Mouse (Mus musculus) midbrain, embryonic 13.5 days (tissue): Measurements from ENCODE around the gene Gm14692. TPM values are rescaled to one million over a fixed set of nuclear protein-coding genes. Genes with fewer than 3 reads are reported as not detected.
"Not testable (repeated sequence)": the region's sequence is repeated elsewhere in the genome, so short reads cannot be mapped to it uniquely, and the experiment has no call there.

ENCODE experiments used
- ATAC-seq: fragments of 200-750 bp; cut with Nextera tagmentation; 2 replicates; pipeline ENCODE4 v1.8.0; 2017; ENCODE audit warnings: mild to moderate bottlenecking, moderate TSS enrichment, moderate library complexity
- H3K27ac ChIP-seq: fragments of 300-500 bp; sonication (generic); 2 replicates; pipeline ENCODE4 v1.5.1; 2015; ENCODE audit warnings: inconsistent platforms, mild to moderate bottlenecking, moderate library complexity
- H3K27me3 ChIP-seq: fragments of 300-500 bp; sonication (generic); 2 replicates; pipeline ENCODE4 v1.6.1; 2015; ENCODE audit warnings: mild to moderate bottlenecking, inconsistent platforms
- H3K36me3 ChIP-seq: fragments of 300-500 bp; sonication (generic); 2 replicates; pipeline ENCODE4 v1.6.1; 2015; ENCODE audit warnings: mild to moderate bottlenecking, inconsistent platforms
- H3K4me1 ChIP-seq: fragments of 300-500 bp; sonication (generic); replicated peaks from 2 replicates; pipeline ENCODE4 v1.6.1; 2015; ENCODE audit warnings: inconsistent platforms
- H3K4me2 ChIP-seq: fragments of 300-500 bp; sonication (generic); replicated peaks from 2 replicates; pipeline ENCODE4 v1.6.1; 2015; ENCODE audit warnings: moderate library complexity, mild to moderate bottlenecking, inconsistent platforms
- H3K4me3 ChIP-seq: fragments of 300-500 bp; sonication (generic); replicated peaks from 2 replicates; pipeline ENCODE4 v1.5.1; 2015; ENCODE audit warnings: mild to moderate bottlenecking, inconsistent platforms
- H3K9ac ChIP-seq: fragments of 300-500 bp; sonication (generic); replicated peaks from 2 replicates; pipeline ENCODE4 v1.6.1; 2015; ENCODE audit warnings: mild to moderate bottlenecking, inconsistent platforms
- H3K9me3 ChIP-seq: fragments of 300-500 bp; sonication (generic); 2 replicates; pipeline ENCODE4 v1.6.1; 2016; ENCODE audit warnings: mild to moderate bottlenecking, inconsistent platforms
- WGBS: fragments of 180-500 bp; shearing (Covaris S2); methylation state at CpG from one replicate; pipeline ENCODE4 v1.1.7; 2015; 5-methylcytosine and 5-hydroxymethylcytosine counted together
- polyA plus RNA-seq: library from polyadenylated mRNA; unstranded; fragments of >200 nt; fragmentation: Nextera tagmentation; extraction: Ambion mirVana; gene quantifications from 2 replicates; pipeline ENCODE4 v1.2.1, GENCODE M21; 2015

Gm14692 gene
- polyA plus RNA-seq, result not detected in 2 replicates

DNA sequence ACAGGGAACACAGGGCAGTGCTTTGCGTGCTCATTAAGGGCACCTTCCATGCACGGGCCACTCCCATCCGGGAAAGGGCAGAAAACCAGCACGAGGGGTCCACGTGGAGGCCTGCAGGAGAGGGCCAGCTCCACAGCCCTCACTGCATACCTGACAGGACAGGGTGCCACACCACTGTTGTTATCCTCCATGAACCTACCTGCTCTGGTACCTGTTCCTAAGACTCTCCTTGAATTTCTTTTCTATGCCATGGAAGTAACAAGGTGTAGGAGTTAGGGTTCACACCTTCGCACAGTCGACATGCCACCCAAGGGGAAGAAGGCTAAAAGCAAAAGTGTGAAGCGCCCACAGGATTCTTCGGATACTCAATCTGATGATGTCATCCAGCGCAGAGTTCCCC lies at the start of gene Gm14692:
Gene Gm14692 (plus strand): TSS at position 301 of the 400 bp plus-strand sequence.
- not testable (repeated sequence) for H3K27me3 ChIP-seq, H3K4me2 ChIP-seq, ATAC-seq, H3K4me1 ChIP-seq, H3K9me3 ChIP-seq, H3K9ac ChIP-seq, H3K4me3 ChIP-seq, H3K36me3 ChIP-seq, H3K27ac ChIP-seq
- 92% methylated on average over 5 of the region's 10 CpGs for WGBS

DNA sequence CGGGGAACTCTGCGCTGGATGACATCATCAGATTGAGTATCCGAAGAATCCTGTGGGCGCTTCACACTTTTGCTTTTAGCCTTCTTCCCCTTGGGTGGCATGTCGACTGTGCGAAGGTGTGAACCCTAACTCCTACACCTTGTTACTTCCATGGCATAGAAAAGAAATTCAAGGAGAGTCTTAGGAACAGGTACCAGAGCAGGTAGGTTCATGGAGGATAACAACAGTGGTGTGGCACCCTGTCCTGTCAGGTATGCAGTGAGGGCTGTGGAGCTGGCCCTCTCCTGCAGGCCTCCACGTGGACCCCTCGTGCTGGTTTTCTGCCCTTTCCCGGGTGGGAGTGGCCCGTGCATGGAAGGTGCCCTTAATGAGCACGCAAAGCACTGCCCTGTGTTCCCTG lies 2.0 kb upstream of the Gm14692 start, which contains the start of gene Gm1140:
Gene Gm1140 (minus strand): TSS at position 101 of the 400 bp plus-strand sequence.
- not testable (repeated sequence) for H3K9me3 ChIP-seq, H3K4me3 ChIP-seq, H3K9ac ChIP-seq, H3K36me3 ChIP-seq, ATAC-seq, H3K27ac ChIP-seq, H3K27me3 ChIP-seq, H3K4me1 ChIP-seq, H3K4me2 ChIP-seq
- WGBS, result 73% methylated on average over 4 of the region's 11 CpGs

Other genes starting within 250 kb of the Gm14692 start
- not detected in 2 replicates for gene Gm1140, start 2.1 kb upstream of the Gm14692 start, polyA plus RNA-seq
- not detected in 2 replicates for gene 4933436I01Rik, start 225.8 kb downstream of the Gm14692 start, polyA plus RNA-seq